In genomic region chr16:23429991-23430390, GRCm38 (mm10) we compare ENCODE assay signal across 26 mouse cellular contexts. TPM values are rescaled to one million over a fixed set of nuclear protein-coding genes. Genes with fewer than 3 reads are reported as not detected.
"Had no signal": no experiment of that assay in that cellular context is flagged by ENCODE, and none has a peak within 500 bp of the region (broad histone marks: within the 10 kb centered on the region; RNA-seq: fewer than 3 reads in every experiment).

No protein-coding gene starts in this region.

- H3K4me3 ChIP-seq: limb, embryonic 12.5 days; limb, embryonic 15.5 days; megakaryocyte, embryonic 14.5 days; midbrain, embryonic 10.5 days; neural tube, embryonic 12.5 days; neural tube, embryonic 15.5 days had no signal

- H3K27me3 ChIP-seq: limb, embryonic 12.5 days; limb, embryonic 15.5 days; megakaryocyte, embryonic 14.5 days; neural tube, embryonic 12.5 days; neural tube, embryonic 15.5 days had no signal

- H3K27ac ChIP-seq: kidney, postnatal 0 days; limb, embryonic 12.5 days; limb, embryonic 15.5 days; liver, embryonic 14.5 days; macrophage; midbrain, embryonic 10.5 days; neural tube, embryonic 12.5 days; neural tube, embryonic 15.5 days; stomach, postnatal 0 days had no signal

- DNase-seq: kidney, postnatal 36 days; layer of hippocampus, postnatal 36 days; left cerebral cortex, postnatal 4 days; liver, postnatal 0 days; lung, embryonic 14.5 days; midbrain, embryonic 14.5 days; right cerebral cortex, adult 18-20 months; right cerebral cortex, postnatal 14 days; right cerebral cortex, postnatal 4 days; thymus, adult 2 months; thymus, postnatal 14 days; thymus, postnatal 4 days had no signal

- H3K4me1 ChIP-seq: limb, embryonic 12.5 days; limb, embryonic 15.5 days; megakaryocyte, embryonic 14.5 days; midbrain, embryonic 10.5 days; neural tube, embryonic 12.5 days; neural tube, embryonic 15.5 days had no signal

RNA-seq across cellular contexts. Expression of gene Rtp1, which starts 1.1 kb away (rescaled TPM):
- polyA plus RNA-seq: kidney, embryonic 14.5 days; kidney, postnatal 0 days; limb, embryonic 12.5 days; limb, embryonic 15.5 days; liver, embryonic 11.5 days; liver, embryonic 14.5 days; liver, postnatal 0 days; lung, embryonic 14.5 days; lung, postnatal 0 days; macrophage; midbrain, embryonic 10.5 days; midbrain, embryonic 14.5 days; neural tube, embryonic 12.5 days; neural tube, embryonic 15.5 days; stomach, embryonic 14.5 days; stomach, postnatal 0 days had no signal
